Mouse (Mus musculus) megakaryocyte, adult 5-6 weeks (primary cell): ENCODE results near the gene Trpc7. TPM values are rescaled to one million over a fixed set of nuclear protein-coding genes. Genes with fewer than 3 reads are reported as not detected.

Source experiments
- ATAC-seq: 2 replicates; pipeline ENCODE4 v1.8.0; 2016; ENCODE audit warnings: mild to moderate bottlenecking, inconsistent platforms; ENCODE audit not compliant: poor library complexity, severe bottlenecking
- total RNA-seq, 2 experiments: library from RNA; stranded (forward) in 1 of 2; stranded (reverse) in 1 of 2; fragments of 153-499, 151-499 nt in 1 of 2; fragments of 221-1000, 200-1000 nt in 1 of 2; gene quantifications; 2 replicates each; pipeline versions ENCODE4 v1.2.3 to v1.2.4; 2015 to 2017

The Trpc7 gene
- total RNA-seq, 2 experiments from 2014 or later = not detected

GRCm38 (mm10) chr13:56792844-56793243, 102.9 kb downstream of the Trpc7 start:
- no peak for ATAC-seq

GRCm38 (mm10) chr13:56790683-56791082, 105.1 kb downstream of the Trpc7 start:
- no peak for ATAC-seq

- ATAC-seq = no peak
These were observed 113.2 kb downstream of the Trpc7 start for GRCm38 (mm10) chr13:56782621-56783020.

- ATAC-seq = no peak
These were observed 114.1 kb downstream of the Trpc7 start for GRCm38 (mm10) chr13:56781697-56782096.

GRCm38 (mm10) chr13:56780746-56781469, 114.9 kb downstream of the Trpc7 start:
- ATAC-seq = no peak

- ATAC-seq = peak; percentile 54
These were observed 121.5 kb downstream of the Trpc7 start for GRCm38 (mm10) chr13:56774304-56774703.

GRCm38 (mm10) chr13:56773262-56773870, 122.4 kb downstream of the Trpc7 start:
- ATAC-seq = no peak

GRCm38 (mm10) chr13:56772592-56772991, 123.2 kb downstream of the Trpc7 start:
- no peak for ATAC-seq

- no peak for ATAC-seq
These were observed 125.0 kb downstream of the Trpc7 start for GRCm38 (mm10) chr13:56770786-56771185.

GRCm38 (mm10) chr13:56770136-56770578, 125.6 kb downstream of the Trpc7 start:
- no peak for ATAC-seq

- no peak for ATAC-seq
These were observed 126.4 kb downstream of the Trpc7 start for GRCm38 (mm10) chr13:56769431-56769830.

- no peak for ATAC-seq
These were observed 129.6 kb downstream of the Trpc7 start for GRCm38 (mm10) chr13:56766211-56766610.

GRCm38 (mm10) chr13:56765284-56766032, 130.3 kb downstream of the Trpc7 start:
- ATAC-seq = peak; percentile 47

GRCm38 (mm10) chr13:56762446-56763229, 133.2 kb downstream of the Trpc7 start:
- ATAC-seq = no peak

GRCm38 (mm10) chr13:56758492-56758891, 137.3 kb downstream of the Trpc7 start:
- ATAC-seq = peak; percentile 64

- ATAC-seq = no peak
These were observed 138.6 kb downstream of the Trpc7 start for GRCm38 (mm10) chr13:56757201-56757600.

- no peak for ATAC-seq
These were observed 139.9 kb downstream of the Trpc7 start for GRCm38 (mm10) chr13:56755871-56756270.

GRCm38 (mm10) chr13:56753192-56753951, 142.4 kb downstream of the Trpc7 start, which contains the start of gene Gm45623:
Gene Gm45623 (minus strand): TSS chr13:56753827.
- no peak for ATAC-seq

- ATAC-seq = no peak
These were observed 143.2 kb downstream of the Trpc7 start for GRCm38 (mm10) chr13:56752474-56753191.
